Mouse (Mus musculus): ENCODE measurements around the gene Sik3. TPM values are rescaled to one million over a fixed set of nuclear protein-coding genes. Genes with fewer than 3 reads are reported as not detected.

Sik3 gene
- polyA plus RNA-seq, 1 experiment from 2014 or later, result 8.4 TPM

DNA sequence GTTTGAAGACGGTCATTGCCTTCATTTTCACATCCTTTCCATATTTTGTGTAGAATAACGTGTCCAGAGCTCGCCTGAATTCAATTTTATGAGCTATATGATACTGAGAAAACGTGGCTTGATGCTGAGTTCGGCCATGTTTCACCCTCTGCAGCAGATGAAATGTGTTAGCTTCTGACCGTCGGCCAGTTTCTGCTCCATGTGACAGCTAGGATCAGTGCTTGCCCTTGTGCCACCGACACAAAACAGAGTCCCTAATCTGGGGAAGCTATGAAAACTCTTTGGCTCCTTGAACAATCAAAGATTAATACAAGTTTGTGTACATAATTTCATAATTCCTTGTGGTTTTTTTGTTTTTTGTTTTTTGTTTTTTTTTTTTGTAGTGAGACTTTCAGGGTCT is 178.6 kb downstream of the Sik3 start:
- Histone ChIP-seq H3K4me3 (no peak overlapping the region), H3K36me3 (replicated peaks) (peaks cover 32% of the 10 kb centered on the region), H3K27ac (replicated peaks) (no peak overlapping the region), H3K4me1 (peaks cover 4% of the 10 kb centered on the region; the same call in 1 of the 2 replicates), H3K9me3 (no peaks in the 10 kb centered on the region), H3K27me3 (replicated peaks; ENCODE audit: low read depth, poor library complexity, severe bottlenecking) (no peaks in the 10 kb centered on the region)
- no peak for DNase-seq (ENCODE audit: low spot score)
- 70% methylated on average over 8 of the region's 8 CpGs for WGBS

DNA sequence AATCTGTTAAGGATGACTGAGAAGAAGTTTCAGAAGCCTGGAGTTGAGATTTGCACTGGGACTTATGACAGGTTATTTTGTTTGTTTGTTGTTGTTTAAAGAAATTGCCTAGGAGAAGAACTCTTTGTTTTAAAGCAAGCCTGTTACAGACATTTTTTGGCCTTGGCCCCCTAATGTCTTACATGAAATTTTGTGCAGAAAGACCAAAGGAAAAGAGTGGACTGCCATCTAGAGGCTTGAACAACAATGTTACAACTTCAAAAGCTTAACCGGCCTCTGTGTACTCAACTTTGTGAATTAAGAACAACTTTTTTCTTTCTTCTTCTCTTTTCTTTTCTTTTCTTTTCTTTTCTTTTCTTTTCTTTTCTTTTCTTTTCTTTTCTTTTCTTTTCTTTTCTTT is 179.0 kb downstream of the Sik3 start:
- 59% methylated on average over 1 of the region's 1 CpGs for WGBS
- no peaks in the 10 kb centered on the region for H3K27me3 ChIP-seq (replicated peaks; ENCODE audit: low read depth, poor library complexity, severe bottlenecking)
- H3K9me3 ChIP-seq, result no peaks in the 10 kb centered on the region
- H3K4me3 ChIP-seq, result no peak overlapping the region
- peaks cover 4% of the 10 kb centered on the region; the same call in 1 of the 2 replicates for H3K4me1 ChIP-seq
- no peak overlapping the region for H3K27ac ChIP-seq (replicated peaks)
- peaks cover 36% of the 10 kb centered on the region for H3K36me3 ChIP-seq (replicated peaks)
- DNase-seq (ENCODE audit: low spot score), result no peak

DNA sequence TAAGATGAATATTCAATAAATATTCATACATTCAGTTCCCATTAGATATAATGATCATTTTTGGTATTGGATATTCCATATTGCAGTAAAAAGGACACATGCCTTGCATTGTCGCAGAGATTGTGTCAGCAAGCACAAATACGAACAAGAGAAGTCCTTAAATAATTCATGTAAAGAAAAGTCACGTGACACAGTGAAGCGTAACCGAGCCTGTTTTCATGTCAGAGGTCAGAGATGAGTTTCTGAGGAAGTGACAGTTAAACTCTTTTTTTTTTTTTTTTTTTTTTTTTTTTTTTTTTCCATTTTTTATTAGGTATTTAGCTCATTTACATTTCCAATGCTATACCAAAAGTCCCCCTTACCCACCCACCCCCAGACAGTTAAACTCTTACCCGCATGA is 180.0 kb downstream of the Sik3 start:
- Histone ChIP-seq H3K27me3 (replicated peaks; ENCODE audit: low read depth, poor library complexity, severe bottlenecking) (no peaks in the 10 kb centered on the region), H3K27ac (replicated peaks) (no peak overlapping the region), H3K36me3 (replicated peaks) (peaks cover 43% of the 10 kb centered on the region), H3K9me3 (no peaks in the 10 kb centered on the region), H3K4me3 (no peak overlapping the region), H3K4me1 (peaks cover 4% of the 10 kb centered on the region; the same call in 1 of the 2 replicates)
- no peak for DNase-seq (ENCODE audit: low spot score)
- WGBS, result 87% methylated on average over 6 of the region's 6 CpGs

DNA sequence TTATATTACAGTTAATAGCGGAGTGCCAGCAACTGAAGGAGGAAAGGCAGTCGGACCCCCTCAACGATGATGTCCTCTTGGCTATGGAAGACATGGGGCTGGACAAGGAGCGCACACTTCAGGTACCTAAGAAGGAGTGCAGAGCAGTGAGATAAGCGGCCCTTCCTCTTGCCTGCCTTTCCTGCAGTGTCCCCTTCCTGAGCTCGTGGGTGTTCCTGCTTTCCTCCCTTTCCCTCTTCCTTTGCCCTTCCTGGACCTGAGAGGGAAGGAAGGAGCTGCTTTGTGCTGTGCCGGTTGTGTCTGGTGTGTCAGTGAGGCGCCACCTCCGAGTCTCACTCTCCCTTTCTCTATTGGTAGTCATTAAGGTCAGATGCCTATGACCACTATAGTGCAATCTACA is 182.2 kb downstream of the Sik3 start:
- Histone ChIP-seq H3K4me3 (no peak overlapping the region), H3K36me3 (replicated peaks) (peaks cover 60% of the 10 kb centered on the region), H3K27me3 (replicated peaks; ENCODE audit: low read depth, poor library complexity, severe bottlenecking) (no peaks in the 10 kb centered on the region), H3K4me1 (peaks cover 2% of the 10 kb centered on the region; the same call in 1 of the 2 replicates), H3K9me3 (no peaks in the 10 kb centered on the region), H3K27ac (replicated peaks) (no peak overlapping the region)
- WGBS, result 84% methylated on average over 9 of the region's 9 CpGs
- no peak for DNase-seq (ENCODE audit: low spot score)

DNA sequence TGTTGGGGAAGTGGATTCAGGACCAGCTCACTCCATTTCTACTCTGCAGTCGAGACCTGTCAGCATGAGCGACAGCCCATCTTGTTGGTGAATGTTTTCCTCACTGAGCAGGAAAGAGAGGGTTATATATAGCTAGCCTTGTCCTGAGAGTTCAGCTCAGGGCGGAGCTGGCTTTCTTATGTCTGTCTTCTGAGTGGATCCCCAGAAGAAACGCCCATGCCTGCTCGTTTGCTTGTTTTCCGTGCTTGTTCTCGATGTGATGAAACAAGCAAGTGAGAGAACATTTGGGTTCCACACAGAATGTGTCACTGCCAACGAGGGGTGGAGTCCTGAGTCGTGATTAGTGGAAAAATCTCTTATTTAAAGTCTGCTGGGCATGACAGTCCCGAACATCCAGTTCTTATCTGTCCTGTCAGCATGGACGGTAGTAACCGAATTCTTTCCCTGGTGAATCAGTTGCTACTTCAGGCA is 184.1 kb downstream of the Sik3 start:
- peaks cover 78% of the 10 kb centered on the region for H3K36me3 ChIP-seq (replicated peaks)

DNA sequence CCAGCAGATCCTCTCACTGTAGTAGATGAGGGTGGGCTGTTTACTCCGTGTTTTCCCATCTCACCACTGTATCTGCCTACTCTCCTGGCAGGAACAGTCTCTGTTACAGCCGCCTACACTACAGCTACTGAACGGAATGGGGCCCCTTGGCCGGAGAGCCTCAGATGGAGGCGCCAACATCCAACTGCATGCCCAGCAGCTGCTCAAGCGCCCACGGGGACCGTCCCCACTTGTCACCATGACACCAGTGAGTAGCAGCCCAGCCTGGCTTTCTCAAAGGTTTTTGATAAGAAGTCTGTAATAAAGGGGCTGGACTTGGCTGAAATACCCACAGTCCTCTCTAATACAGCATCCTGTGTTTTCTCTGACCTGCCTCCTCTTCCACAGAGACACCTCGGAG is 185.8 kb downstream of the Sik3 start:
- DNase-seq (ENCODE audit: low spot score), result no peak
- Histone ChIP-seq H3K27ac (replicated peaks) (no peak overlapping the region), H3K4me1 (no peaks in the 10 kb centered on the region), H3K9me3 (no peaks in the 10 kb centered on the region), H3K36me3 (replicated peaks) (peaks cover 94% of the 10 kb centered on the region), H3K4me3 (no peak overlapping the region), H3K27me3 (replicated peaks; ENCODE audit: low read depth, poor library complexity, severe bottlenecking) (no peaks in the 10 kb centered on the region)
- 94% methylated on average over 9 of the region's 9 CpGs for WGBS

More for the DNA sequence above, 184.1 kb downstream of the Sik3 start:
- no peaks in the 10 kb centered on the region for H3K9me3 ChIP-seq
- no peaks in the 10 kb centered on the region for H3K4me1 ChIP-seq
- no peaks in the 10 kb centered on the region for H3K27me3 ChIP-seq (replicated peaks; ENCODE audit: low read depth, poor library complexity, severe bottlenecking)
- 84% methylated on average over 12 of the region's 12 CpGs for WGBS
- DNase-seq (ENCODE audit: low spot score), result no peak
- no peak overlapping the region for H3K4me3 ChIP-seq
- no peak overlapping the region for H3K27ac ChIP-seq (replicated peaks)

DNA sequence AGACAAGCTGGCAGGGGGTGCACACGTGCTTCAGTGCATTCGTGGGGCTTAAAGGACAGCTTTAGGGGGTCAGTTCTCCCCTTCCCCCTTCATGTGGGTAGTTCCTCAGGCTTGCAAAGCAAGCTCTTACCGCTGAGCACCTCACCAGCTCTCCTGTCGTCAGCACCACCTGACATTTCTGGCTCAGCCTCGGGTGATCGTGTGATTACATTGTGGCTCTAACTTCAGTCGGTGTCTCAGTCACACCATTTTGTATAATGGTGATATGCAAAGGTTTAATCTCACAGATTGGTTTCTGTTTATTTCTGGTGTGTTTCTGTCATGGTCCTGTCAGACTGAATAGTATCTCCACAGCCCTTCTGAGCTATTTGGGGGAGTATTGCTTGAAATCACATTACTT is 186.3 kb downstream of the Sik3 start:
- no peak for DNase-seq (ENCODE audit: low spot score)
- Histone ChIP-seq H3K9me3 (no peaks in the 10 kb centered on the region), H3K27me3 (replicated peaks; ENCODE audit: low read depth, poor library complexity, severe bottlenecking) (no peaks in the 10 kb centered on the region), H3K4me1 (no peaks in the 10 kb centered on the region), H3K36me3 (replicated peaks) (peaks cover 95% of the 10 kb centered on the region), H3K27ac (replicated peaks) (no peak overlapping the region), H3K4me3 (no peak overlapping the region)
- WGBS, result 92% methylated on average over 7 of the region's 7 CpGs

DNA sequence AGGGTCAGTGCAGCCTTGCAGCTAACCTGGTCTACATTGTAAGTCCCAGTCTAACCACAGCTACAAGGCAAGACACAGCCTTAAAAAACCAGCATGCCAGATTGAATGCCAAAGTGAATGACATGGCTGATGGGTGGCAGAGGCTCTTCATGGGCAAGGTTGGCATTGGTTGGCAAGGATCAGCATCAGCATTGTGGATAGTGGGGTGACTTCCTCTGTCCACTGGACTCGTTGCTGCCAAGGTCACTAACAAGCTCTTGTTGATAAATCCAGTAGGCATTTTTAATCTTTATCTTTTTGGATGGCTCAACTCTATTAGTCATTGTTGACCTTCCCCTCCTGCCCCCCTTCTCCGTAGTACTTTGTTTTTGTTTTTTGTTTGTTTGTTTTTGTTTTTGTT is 187.0 kb downstream of the Sik3 start:
- H3K9me3 ChIP-seq, result no peaks in the 10 kb centered on the region
- H3K4me3 ChIP-seq, result no peak overlapping the region
- 86% methylated on average over 2 of the region's 2 CpGs for WGBS
- no peak overlapping the region for H3K27ac ChIP-seq (replicated peaks)
- no peaks in the 10 kb centered on the region for H3K4me1 ChIP-seq
- H3K36me3 ChIP-seq (replicated peaks), result peaks cover 96% of the 10 kb centered on the region
- no peaks in the 10 kb centered on the region for H3K27me3 ChIP-seq (replicated peaks; ENCODE audit: low read depth, poor library complexity, severe bottlenecking)
- no peak for DNase-seq (ENCODE audit: low spot score)

DNA sequence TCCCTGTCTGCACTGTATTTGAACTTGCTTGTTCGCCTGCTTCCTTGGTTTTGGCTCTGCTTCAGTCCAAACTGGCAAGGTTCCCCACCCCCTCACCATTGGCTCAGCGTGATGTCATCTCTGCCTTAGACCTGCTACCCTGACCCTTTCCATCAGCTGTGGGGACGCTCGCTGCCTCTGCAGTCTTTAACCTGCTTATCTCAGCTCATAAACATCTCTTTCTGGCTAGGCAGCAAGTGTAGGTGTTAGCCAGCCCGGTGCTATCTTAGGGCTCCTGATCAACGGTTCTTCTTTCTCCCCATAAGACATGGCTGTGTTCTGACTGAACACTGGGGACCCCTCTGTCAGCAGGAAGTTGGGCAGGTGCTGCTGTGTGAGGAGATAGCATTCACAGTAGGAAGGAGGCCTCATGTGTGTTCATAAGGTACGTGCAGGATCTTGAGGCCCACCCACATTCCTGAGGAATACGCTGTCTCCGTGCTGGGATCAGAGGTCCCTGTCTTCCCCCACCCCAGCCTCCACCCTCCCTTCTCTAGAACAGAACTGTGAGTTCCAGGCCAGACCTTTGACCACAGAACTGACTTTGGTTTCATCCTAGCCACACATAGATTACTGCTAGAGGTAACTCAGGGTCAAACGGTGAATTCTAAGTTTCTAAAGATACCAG is 194.3 kb downstream of the Sik3 start:
- Histone ChIP-seq H3K9me3 (no peaks in the 10 kb centered on the region), H3K27me3 (replicated peaks; ENCODE audit: low read depth, poor library complexity, severe bottlenecking) (no peaks in the 10 kb centered on the region), H3K27ac (replicated peaks) (no peak overlapping the region), H3K4me3 (no peak overlapping the region), H3K4me1 (peaks cover 29% of the 10 kb centered on the region), H3K36me3 (replicated peaks) (peaks cover 97% of the 10 kb centered on the region)
- no peak for DNase-seq (ENCODE audit: low spot score)
- WGBS, result 77% methylated on average over 10 of the region's 10 CpGs

DNA sequence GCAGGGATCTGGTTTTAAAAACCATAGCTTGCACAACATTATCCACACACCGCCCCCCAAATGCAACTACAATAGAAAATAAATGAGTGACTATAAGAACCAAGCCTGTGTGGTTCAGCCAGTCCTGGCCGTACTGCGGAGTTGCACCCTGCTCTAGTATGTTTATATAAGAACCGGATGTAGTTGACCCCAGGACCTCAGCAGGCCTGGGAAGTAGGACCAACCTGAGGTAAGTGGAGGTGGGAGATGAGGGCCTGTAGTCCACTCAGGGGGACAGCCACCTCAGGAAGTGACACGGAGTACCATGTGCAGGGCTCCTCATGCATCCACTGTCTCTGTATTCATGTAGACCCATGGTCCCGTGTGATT is 194.9 kb downstream of the Sik3 start:
- WGBS, result 71% methylated on average over 6 of the region's 6 CpGs
- peak overlapping the region; percentile 49; the same call in 1 of the 2 replicates for H3K27ac ChIP-seq (replicated peaks)
- peaks cover 29% of the 10 kb centered on the region for H3K4me1 ChIP-seq
- DNase-seq (ENCODE audit: low spot score), result no peak
- no peaks in the 10 kb centered on the region for H3K9me3 ChIP-seq
- no peaks in the 10 kb centered on the region for H3K27me3 ChIP-seq (replicated peaks; ENCODE audit: low read depth, poor library complexity, severe bottlenecking)
- no peak overlapping the region for H3K4me3 ChIP-seq
- peaks cover 97% of the 10 kb centered on the region for H3K36me3 ChIP-seq (replicated peaks)

DNA sequence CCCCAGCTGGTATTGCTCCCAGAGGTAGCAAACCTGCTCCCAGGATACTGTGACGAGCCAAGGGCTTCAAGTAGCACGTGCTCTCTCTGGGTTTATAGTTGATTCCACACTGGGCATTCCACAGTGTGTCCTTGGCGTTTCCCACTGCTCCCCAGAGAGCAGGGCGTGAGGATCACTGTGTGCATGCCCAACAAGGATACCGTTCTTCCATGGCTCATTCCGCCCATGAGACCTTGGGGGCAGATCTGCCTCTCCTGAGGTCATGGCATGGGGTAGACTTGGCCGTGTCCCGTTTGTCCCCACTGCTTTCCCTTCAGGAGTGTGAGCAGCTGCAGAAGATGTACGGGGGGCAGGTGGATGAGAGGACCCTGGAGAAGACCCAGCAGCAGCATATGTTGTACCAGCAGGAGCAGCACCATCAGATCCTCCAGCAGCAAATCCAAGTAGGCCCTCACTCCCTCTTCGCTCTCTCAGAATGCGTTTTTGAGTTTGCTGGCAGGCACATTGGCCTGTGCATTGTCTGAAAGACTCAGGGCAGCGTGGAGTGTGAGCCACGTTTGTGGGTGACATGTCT is 195.9 kb downstream of the Sik3 start:
- Histone ChIP-seq H3K4me3 (no peak overlapping the region), H3K4me1 (peaks cover 29% of the 10 kb centered on the region), H3K27me3 (replicated peaks; ENCODE audit: low read depth, poor library complexity, severe bottlenecking) (no peaks in the 10 kb centered on the region), H3K9me3 (no peaks in the 10 kb centered on the region), H3K36me3 (replicated peaks) (peaks cover 97% of the 10 kb centered on the region), H3K27ac (replicated peaks) (peak overlapping the region; percentile 70)
- 75% methylated on average over 13 of the region's 13 CpGs for WGBS
- peak; percentile 23 for DNase-seq (ENCODE audit: low spot score)

DNA sequence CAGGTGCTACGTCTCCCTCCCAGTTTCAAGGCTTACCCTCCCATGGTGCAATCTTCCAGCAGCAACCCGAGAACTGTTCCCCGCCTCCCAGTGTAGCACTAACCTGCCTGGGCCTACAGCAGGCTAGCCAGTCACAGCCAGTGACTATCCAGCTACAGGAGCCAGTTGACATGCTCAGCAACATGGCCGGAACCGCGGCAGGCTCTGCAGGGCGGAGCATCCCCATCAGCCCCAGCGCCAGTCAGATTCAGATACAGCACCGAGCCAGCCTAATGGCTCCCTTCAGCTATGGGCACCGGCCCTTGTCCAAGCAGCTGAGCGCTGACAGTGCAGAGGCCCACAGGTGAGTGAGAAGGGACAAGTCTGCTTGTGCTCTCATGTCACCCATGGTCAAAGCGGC is 197.9 kb downstream of the Sik3 start:
- no peak for DNase-seq (ENCODE audit: low spot score)
- Histone ChIP-seq H3K27ac (replicated peaks) (no peak overlapping the region), H3K9me3 (no peaks in the 10 kb centered on the region), H3K27me3 (replicated peaks; ENCODE audit: low read depth, poor library complexity, severe bottlenecking) (no peaks in the 10 kb centered on the region), H3K4me1 (peaks cover 29% of the 10 kb centered on the region), H3K4me3 (no peak overlapping the region), H3K36me3 (replicated peaks) (peaks cover 100% of the 10 kb centered on the region)
- 93% methylated on average over 12 of the region's 12 CpGs for WGBS

DNA sequence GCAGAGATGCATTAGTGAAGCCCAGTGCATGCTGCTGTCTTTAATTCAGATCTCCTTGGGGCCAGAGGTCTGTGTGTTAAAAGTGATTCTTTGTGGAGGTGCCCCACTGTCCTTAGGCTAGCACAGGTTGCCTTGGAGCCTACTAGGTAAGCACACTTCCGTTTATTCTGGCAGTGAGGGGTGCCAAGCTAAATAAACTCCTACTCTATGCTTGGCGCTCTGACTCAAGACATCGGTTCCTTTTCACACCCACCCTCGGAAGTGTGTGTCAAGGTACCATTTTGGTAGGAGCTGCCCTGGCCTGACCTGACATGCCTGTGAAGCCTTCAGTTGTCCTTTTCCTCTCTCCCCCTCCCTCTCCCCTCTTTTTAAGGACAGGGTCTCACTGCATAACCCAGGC is 201.7 kb downstream of the Sik3 start:
- Histone ChIP-seq H3K9me3 (no peaks in the 10 kb centered on the region), H3K4me3 (no peak overlapping the region), H3K36me3 (replicated peaks) (peaks cover 73% of the 10 kb centered on the region), H3K4me1 (peaks cover 11% of the 10 kb centered on the region), H3K27ac (replicated peaks) (no peak overlapping the region), H3K27me3 (replicated peaks; ENCODE audit: low read depth, poor library complexity, severe bottlenecking) (no peaks in the 10 kb centered on the region)
- DNase-seq (ENCODE audit: low spot score), result no peak
- WGBS, result 92% methylated on average over 4 of the region's 4 CpGs
